Mouse (Mus musculus) embryonic fibroblast, embryonic 13.5 days (primary cell): Measurements from ENCODE around the gene Syde2.

Experiments used
- CTCF ChIP-seq: IDR thresholded peaks from 2 replicates; pipeline ENCODE4 v1.5.1; 2011; ENCODE audit warnings: mild to moderate bottlenecking, control low read depth, low read length, moderate library complexity, borderline replicate concordance; ENCODE audit not compliant: insufficient read depth
- POLR2A ChIP-seq: IDR thresholded peaks from 2 replicates; pipeline ENCODE4 v1.6.1; 2011; ENCODE audit warnings: low read depth, mild to moderate bottlenecking, control low read depth, low read length, moderate library complexity

DNA sequence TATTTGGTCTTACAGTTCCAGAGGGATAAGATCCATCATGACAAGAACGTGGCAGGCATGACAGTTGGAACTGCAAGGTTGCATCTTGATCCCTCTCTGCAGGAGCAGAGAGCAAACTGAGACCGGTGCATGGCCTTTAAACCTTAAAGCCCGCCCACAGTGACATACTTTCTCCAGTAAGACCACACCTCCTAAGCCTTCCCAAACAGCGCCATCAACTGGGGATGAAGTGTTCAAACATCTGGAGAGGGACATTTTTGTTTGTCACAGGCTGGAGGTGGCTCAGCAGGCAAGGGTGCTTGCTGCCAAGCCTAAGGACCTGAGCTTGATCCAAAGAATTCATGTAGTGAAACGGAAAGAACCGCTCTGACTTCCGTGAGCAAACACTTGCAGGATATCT lies 37.1 kb downstream of the Syde2 start:
- TF ChIP-seq POLR2A (no peak), CTCF (no peak)
